Mouse (Mus musculus) liver, embryonic 14.5 days (tissue): Measurements from ENCODE around the gene Sulf2.

Experiments used
- CTCF ChIP-seq: IDR thresholded peaks from 2 replicates; pipeline ENCODE4 v1.5.1; 2016; ENCODE audit warnings: antibody characterized with exemption, low read depth, control low read depth
- EP300 ChIP-seq: IDR thresholded peaks from 2 replicates; pipeline ENCODE4 v1.6.1; 2016; ENCODE audit warnings: antibody characterized with exemption, low read depth

DNA sequence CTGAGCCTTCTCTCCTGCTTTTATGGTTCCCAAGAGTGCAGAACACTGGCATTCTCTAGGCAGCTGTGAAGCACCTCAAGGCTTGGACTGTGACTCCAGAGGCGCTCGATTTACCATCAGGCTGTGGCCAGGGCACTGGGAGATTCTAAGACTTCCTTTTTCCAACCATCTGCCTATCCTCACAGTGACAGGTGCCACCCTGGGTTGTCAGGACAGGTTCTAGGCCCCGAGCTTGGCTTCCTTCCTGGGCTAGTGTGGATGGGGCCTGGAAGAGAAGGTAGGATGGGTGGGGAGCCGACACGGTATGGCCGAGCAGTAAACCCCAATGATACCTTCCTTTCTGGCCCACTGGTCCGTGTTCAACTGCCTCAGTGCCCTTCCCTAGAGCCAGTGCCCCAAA lies 9.0 kb downstream of the Sulf2 start:
- TF ChIP-seq CTCF, result no peak
- no peak for TF ChIP-seq EP300
